Mouse (Mus musculus): ENCODE measurements around the gene Phlpp1.

- TF ChIP-seq CTCF (IDR thresholded peaks at IDR 0.05; ENCODE audit: low read depth) (no peak), EP300 (IDR thresholded peaks at IDR 0.05; ENCODE audit: low read depth) (no peak)
Measured at GRCm38 (mm10) chr1:106197991-106198390, 26.4 kb downstream of the Phlpp1 start.
